Mouse (Mus musculus) ES-Bruce4 (cell line): ENCODE measurements at regions not wholly inside any gene's neighbourhood (a gene's known extent, or its start where the extent isn't known, plus 50 kb on each side); places are given as distances from the start of the nearest gene placed in this dataset.

Experiments used
- CTCF ChIP-seq: IDR thresholded peaks from one replicate; pipeline ENCODE4 v1.8.1; 2011; ENCODE audit warnings: low read depth, low read length
- EP300 ChIP-seq: IDR thresholded peaks from 2 replicates; pipeline ENCODE4 v1.6.1; 2011; ENCODE audit warnings: low read depth, low read length; ENCODE audit not compliant: insufficient read depth
- POLR2A ChIP-seq: IDR thresholded peaks from one replicate; pipeline ENCODE4 v1.8.1; 2011; ENCODE audit warnings: low read length; ENCODE audit not compliant: insufficient read depth

- no peak for TF ChIP-seq POLR2A
- TF ChIP-seq CTCF, result no peak
- no peak for TF ChIP-seq EP300
These were observed 263.8 kb downstream of the Dcdc2c start for GRCm38 (mm10) chr12:28288376-28288896.
